Mouse (Mus musculus) inflammation-experienced regulatory T-cells, adult 6 months (primary cell): Measurements from ENCODE around the gene Cpne1. TPM values are rescaled to one million over a fixed set of nuclear protein-coding genes. Genes with fewer than 3 reads are reported as not detected.
A peak's percentile ranks its signal among the peaks of the same experiment; 100 is the strongest.
"Not testable (repeated sequence)": the region's sequence is repeated elsewhere in the genome, so short reads cannot be mapped to it uniquely, and the experiment has no call there.

Experiments
- ATAC-seq: one replicate; pipeline ENCODE4 v1.8.0; 2017
- polyA plus RNA-seq, 3 experiments: library from polyadenylated mRNA; unstranded; fragments of 100-300 nt; shearing (Covaris generic); gene quantifications; one replicate each; pipeline ENCODE4 v1.2.1; 2017

Gene Cpne1
- 10 to 100 TPM; 43.3 to 63.8 (median 46.2) TPM for polyA plus RNA-seq

- peak; percentile 95 for ATAC-seq
Measured at GRCm38 (mm10) chr2:156111358-156112079, at the start of gene Cpne1, which contains the start of gene Rbm12. Cpne1 (minus strand) TSS chr2:156111965. Rbm12 (minus strand) TSS chr2:156111978.

GRCm38 (mm10) chr2:156151538-156151937 lies 39.8 kb upstream of the Cpne1 start:
- no peak for ATAC-seq

DNA sequence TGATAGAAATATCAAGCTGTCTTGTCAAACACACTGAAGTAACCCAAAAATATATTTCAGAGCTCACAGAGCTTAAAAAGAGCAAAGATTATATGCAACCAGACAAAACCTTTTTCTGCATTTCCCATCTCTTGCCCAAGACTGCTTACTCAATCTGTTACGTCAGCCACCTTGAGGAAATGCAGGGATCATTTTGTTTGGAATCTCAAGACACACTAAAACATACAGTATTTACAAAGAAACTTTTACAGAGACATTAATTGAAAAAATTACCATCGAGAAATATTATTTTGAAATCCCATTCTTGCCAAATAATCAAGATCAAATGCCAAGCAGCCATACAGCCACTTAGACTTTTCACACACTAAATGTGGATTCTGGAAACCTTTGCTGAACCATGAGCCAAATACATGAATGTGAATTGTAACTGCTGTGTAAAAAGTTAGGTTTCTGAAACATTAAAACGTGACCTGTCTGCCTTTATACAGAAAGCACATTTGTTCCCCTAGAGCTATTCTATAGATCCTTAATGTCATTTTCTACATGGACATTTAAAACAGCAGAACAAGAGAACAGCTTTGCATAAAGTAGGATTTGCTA lies 35.7 kb upstream of the Cpne1 start:
- ATAC-seq: no peak

- ATAC-seq: no peak
Measured at GRCm38 (mm10) chr2:156146272-156146989, 34.7 kb upstream of the Cpne1 start.

DNA sequence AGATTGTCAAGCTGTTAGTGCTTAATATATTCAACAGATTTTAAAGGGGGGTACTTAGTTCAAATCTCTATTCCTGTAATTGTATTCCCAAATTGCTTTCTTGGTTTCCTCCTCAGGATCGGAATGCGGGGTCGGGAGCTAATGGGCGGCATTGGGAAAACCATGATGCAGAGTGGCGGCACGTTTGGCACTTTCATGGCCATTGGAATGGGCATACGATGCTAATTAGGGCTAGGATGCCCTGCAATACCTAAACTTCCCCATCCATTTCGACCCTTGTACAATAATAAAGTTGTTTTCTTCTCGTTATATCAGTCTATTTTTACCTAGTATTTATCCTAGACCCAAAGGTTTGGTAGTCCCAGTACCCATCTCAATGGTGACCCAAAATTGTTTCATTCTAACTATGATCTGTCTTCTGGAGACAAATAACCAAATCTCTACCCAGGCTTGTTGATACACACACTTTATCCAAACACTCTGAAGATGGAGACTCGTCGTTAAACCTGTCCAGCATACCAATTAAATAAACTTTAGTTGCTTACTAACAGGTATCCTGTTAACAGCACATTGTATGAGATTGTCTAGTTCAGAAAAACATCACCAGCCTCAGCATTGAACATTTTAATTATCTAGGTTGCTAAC lies 33.8 kb upstream of the Cpne1 start:
- no peak for ATAC-seq

DNA sequence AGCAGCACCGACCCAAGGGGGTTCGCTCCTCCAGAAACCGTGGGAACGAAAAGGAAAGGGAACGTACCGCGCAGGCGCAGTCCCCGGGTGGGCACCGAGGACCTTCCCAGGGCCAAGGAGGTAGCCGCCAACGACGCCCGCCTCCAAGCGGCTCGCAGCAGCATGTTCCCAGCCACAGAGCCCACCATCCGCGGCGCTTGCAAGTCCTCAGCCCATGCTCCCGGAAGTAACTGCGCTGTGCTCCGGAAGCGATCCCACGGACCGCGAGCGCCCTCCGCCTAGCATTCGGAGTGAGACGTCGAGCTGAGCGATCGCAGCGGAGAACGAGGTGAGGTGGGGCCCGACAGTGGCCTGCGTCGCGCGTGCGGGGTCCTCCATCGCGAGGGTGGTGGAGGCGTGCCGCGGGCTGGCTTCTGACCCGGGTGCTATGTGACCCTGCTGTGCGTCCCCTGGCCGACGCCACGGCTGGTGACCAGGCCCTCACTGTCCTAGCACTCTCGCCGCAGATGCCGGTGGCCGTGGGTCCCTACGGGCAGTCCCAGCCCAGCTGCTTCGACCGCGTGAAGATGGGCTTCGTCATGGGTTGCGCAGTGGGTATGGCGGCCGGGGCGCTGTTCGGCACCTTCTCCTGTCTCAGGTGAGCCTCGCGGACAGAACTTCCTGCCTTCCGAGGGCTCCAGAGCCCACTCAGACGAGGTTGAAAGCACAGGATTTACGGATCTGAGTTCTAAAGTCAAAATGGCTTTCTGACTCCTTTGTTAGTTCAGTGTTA lies 32.4 kb upstream of the Cpne1 start, which contains the start of the genes Romo1 and Nfs1:
TSS of gene Romo1 (plus strand) at position 87 of the 772 bp plus-strand sequence.
TSS of gene Nfs1 (minus strand) at position 234 of the 772 bp plus-strand sequence.
- ATAC-seq: peak; percentile 91

DNA sequence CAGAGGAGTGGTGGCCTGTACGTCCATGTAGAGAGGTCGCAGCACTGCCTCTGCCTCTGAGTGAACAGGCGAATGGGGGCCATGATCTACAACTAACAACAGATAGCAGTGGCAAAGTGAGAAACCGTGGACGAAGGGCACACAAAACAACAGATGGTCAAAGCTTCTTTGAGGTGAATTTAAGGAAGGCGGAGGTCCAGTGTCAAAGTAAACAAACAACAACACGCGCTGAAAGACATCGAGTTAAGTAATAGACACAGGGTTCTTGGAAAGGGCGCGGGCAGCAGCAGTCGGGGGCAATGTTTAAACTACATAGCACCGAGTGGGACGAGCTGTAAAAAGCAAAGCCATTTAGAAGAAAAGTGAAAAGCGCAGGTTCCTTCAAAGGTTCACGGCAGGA lies 31.6 kb upstream of the Cpne1 start:
- no peak for ATAC-seq

- no peak for ATAC-seq
Measured at GRCm38 (mm10) chr2:156142820-156143219, 31.1 kb upstream of the Cpne1 start.

DNA sequence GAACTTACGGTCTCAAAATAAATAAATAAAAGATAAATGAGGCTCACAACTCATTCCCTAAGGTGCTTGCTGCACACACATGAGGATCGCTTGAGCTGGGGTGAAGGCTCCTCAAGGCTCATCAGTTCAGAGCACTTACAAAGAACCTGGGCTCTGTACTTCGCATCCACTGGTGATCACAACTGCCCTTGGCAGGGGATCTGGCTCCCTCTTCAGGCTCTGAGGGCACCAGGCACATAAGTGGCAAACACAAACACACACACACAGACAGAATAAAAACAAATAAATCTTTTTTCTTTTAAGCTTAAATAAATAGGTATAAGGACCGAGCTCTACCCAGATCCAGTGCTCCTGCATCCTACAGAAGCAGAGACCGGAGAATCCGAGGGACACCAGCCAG lies 23.9 kb upstream of the Cpne1 start:
- ATAC-seq: no peak

DNA sequence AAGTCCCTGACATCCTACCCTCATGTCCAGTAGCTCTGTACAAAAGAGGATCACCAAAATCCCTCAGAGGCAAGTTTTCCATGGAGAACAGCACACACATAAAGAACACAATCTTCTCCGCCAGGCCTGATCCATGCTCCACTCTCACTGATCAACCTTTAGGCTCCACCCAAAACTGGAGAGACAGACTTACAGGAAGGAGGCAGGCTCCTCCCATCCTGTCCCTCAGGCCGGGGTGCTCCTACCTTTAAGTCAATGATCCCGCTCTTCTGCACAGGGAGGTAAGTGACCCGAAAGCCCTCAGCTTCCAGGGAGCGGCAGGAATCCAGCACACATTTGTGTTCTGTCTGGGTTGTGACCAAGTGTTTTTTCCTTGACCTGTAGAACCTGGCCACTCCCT lies 22.4 kb upstream of the Cpne1 start:
- no peak for ATAC-seq

DNA sequence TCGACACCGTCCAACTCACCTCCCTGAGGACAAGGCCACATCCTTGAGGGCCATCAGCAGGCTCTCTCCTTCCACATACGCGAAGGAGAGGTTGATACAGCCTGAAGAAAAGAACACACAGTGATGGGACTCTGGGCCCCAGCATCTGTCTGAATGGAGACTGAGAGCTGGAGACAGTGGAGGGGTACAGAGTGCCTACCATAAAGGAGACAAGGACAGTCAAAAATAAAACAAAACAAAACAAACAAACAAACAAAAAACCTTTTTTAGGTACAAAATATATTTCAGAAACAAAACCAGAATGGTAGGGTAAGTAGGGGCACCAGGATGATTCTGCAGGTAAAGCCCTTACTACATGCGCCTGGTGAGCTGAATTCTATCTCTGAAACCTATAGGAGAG lies 15.2 kb upstream of the Cpne1 start, which contains the start of gene Gm28036:
TSS of gene Gm28036 (minus strand) at position 101 of the 400 bp plus-strand sequence.
- no peak for ATAC-seq

DNA sequence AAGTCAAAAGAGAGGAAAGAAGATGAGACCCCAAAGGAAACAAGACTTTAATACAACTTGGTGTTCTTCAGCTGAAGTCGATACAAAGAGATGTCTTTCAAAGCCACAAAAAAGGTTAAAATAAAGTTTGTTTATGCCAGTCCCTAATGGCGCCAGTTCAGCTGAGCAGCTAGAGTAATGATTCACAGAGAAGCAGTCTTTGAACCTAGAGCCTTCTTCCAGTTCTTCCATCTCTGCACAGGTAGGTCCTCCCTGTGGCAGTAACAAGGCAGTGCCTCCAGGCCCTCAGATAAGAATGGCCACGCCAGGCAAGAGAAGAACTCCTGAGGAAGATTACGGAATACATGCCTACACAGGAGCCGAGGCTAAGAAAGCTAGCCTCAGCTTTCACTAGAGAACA lies 12.0 kb upstream of the Cpne1 start:
- no peak for ATAC-seq

GRCm38 (mm10) chr2:156119566-156119965 lies 7.8 kb upstream of the Cpne1 start:
- ATAC-seq: no peak

DNA sequence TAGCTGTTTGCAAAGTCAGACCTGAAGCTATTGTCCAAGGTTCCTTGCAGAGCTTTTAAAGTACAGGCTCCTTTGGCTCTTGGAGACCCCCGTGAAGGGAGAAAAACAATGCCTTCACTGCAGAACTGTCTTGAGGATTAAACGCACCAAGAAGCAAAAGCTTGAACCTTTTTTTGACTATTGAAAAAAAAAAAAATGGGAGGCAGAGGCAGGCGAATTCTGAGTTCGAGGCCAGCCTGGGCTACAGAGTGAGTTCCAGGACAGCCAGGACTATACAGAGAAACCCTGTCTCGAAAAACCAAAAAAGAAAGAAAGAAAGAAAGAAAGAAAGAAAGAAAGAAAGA lies 287 bp upstream of the Cpne1 start:
- not testable (repeated sequence) for ATAC-seq

DNA sequence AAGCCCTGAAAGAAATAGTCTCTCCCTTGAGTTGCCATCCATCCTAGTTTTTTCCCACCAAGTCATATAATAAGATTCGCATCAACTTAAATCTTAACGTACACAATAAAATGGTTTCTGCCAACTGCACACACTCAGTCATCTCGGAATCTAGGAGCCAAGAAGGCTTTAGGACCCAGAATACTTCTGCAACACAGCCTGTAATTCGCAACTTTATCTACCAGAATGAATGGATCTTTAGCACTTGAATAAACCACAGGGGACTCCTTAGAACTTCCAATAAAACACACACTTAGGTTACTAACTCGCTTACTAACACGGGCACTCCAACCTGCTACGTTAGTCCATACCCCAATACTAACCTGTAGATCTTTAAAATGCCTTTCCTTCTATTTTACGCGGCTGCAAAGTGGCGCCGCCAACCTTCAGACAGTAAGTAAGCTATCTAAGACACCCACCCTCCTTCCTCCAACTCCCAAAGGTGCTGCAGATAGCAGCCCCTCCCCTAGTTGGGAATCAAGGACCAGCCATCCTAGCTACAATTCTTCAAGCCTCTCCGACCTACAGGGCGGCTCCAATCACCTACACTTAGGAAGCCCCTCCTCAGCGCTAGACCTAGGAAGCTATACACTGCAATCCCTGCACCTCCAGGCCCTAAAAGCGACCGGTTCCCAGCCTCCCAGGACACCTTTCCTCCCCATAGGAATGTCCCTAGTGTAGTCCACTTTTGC lies 973 bp downstream of the Cpne1 start:
- ATAC-seq: peak; percentile 42

- ATAC-seq: no peak
Measured at GRCm38 (mm10) chr2:156091926-156092325, 19.8 kb downstream of the Cpne1 start.

DNA sequence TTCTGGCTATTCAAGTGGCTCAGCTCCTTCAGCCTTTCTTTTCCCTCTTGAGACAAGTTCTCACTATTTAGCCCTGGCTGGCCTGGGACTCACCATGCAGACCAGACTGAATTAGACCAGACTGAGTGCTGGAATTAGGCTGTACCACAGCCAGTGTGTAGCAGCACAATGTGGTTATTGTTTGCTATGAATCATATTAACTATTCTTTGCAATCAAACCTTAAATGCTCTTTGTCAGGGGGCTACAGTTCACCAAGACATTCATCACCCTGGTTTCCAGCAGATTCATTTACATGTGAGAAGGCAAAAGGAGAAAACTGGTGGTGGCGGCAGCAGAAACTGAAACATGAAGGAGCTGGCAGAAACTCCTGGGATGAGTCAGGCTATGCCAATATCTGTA lies 22.0 kb downstream of the Cpne1 start:
- ATAC-seq: no peak

GRCm38 (mm10) chr2:156087391-156088110 lies 24.2 kb downstream of the Cpne1 start:
- no peak for ATAC-seq

DNA sequence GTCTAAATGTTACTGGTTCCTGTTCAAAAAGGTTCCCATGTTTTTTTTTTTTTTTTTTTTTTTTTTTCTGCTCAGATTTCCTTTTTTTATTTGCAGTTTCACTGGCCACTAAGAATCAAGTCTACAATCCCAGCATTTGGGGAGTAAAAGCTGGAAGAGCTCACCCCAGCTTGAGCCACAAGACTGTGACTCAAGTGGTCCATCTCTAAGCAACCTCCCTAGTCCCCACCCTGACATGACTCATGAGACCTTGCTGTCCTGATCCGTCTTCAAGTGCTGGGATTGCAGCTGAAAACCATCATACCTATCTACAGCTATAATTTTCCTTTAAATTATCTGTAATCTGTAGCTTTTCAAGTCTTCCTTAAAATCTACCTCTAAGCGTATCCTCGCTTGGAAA lies 27.2 kb downstream of the Cpne1 start:
- ATAC-seq: no peak

DNA sequence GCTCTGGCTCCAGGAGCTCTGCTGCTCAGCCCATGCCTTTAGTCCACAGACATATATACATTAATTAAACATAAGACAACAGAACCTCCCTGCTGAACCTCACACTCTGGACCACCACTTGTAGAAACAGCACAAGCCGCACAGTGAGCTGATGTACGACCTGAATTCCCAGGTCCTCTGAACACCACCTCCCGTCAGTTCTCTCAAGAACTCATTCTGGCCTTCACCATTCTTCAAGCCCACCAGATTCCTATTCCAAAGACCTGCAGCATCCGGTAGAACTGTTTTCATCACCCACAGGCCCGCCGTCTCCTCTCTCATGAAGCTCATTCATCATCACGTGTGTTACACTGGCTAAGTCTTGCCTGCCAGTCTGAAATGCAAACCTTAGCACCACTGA lies 31.4 kb downstream of the Cpne1 start:
- ATAC-seq: no peak

DNA sequence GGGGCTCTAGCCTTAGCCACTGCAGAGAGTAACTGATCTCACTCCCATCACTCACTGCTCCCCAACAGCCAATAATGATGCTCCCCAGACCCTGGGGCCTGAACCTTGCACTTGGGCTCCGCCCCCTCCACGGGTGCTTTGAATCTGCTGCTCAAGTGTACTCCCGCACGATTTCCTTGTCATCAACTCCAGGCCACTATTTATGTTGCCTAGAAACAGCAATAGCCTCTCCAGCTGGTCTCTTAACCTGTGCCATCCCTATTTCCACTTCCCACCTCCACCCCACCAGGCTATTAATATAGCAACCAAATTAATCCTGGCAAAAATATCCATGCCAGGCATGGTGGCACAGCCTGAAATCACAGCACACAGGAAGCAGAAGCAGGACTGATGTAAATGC lies 32.1 kb downstream of the Cpne1 start:
- no peak for ATAC-seq
